Mouse (Mus musculus) embryonic facial prominence, embryonic 12.5 days (tissue): ENCODE results near the gene Igfbpl1. TPM values are rescaled to one million over a fixed set of nuclear protein-coding genes. Genes with fewer than 3 reads are reported as not detected.

Experiments
- ATAC-seq: fragments of 200-750 bp; cut with Nextera tagmentation; 2 replicates; pipeline ENCODE4 v1.8.0; 2017; ENCODE audit not compliant: insufficient number of reproducible peaks, insufficient read depth, low FRiP score, low TSS enrichment
- H3K27ac ChIP-seq: fragments of 300-500 bp; sonication (generic); 2 replicates; pipeline ENCODE4 v1.5.1; 2016; ENCODE audit warnings: mild to moderate bottlenecking
- H3K27me3 ChIP-seq: fragments of 300-500 bp; sonication (generic); 2 replicates; pipeline ENCODE4 v1.6.1; 2016; ENCODE audit warnings: mild to moderate bottlenecking, moderate library complexity
- H3K36me3 ChIP-seq: fragments of 300-500 bp; sonication (generic); 2 replicates; pipeline ENCODE4 v1.6.1; 2016; ENCODE audit warnings: mild to moderate bottlenecking
- H3K4me1 ChIP-seq: fragments of 300-500 bp; sonication (generic); 2 replicates; pipeline ENCODE4 v1.6.1; 2016
- H3K4me2 ChIP-seq: fragments of 300-500 bp; sonication (generic); replicated peaks from 2 replicates; pipeline ENCODE4 v1.6.1; 2016; ENCODE audit warnings: mild to moderate bottlenecking, moderate library complexity
- H3K4me3 ChIP-seq: fragments of 300-500 bp; sonication (generic); 2 replicates; pipeline ENCODE4 v1.5.1; 2016; ENCODE audit warnings: mild to moderate bottlenecking
- H3K9ac ChIP-seq: fragments of 300-500 bp; sonication (generic); 2 replicates; pipeline ENCODE4 v1.6.1; 2016; ENCODE audit warnings: mild to moderate bottlenecking, moderate library complexity
- H3K9me3 ChIP-seq: fragments of 300-500 bp; sonication (generic); 2 replicates; pipeline ENCODE4 v1.6.1; 2016; ENCODE audit warnings: mild to moderate bottlenecking, moderate library complexity
- WGBS: fragments of 180-500 bp; shearing (Covaris S2); methylation state at CpG from one replicate; pipeline ENCODE4 v1.1.7; 2016; 5-methylcytosine and 5-hydroxymethylcytosine counted together
- polyA plus RNA-seq: library from polyadenylated mRNA; unstranded; fragments of >200 nt; fragmentation: Nextera tagmentation; extraction: Ambion mirVana; gene quantifications from 2 replicates; pipeline ENCODE4 v1.2.1, GENCODE M21; 2016

The Igfbpl1 gene
- polyA plus RNA-seq, 1 experiment from 2014 or later, result 2.8 TPM

DNA sequence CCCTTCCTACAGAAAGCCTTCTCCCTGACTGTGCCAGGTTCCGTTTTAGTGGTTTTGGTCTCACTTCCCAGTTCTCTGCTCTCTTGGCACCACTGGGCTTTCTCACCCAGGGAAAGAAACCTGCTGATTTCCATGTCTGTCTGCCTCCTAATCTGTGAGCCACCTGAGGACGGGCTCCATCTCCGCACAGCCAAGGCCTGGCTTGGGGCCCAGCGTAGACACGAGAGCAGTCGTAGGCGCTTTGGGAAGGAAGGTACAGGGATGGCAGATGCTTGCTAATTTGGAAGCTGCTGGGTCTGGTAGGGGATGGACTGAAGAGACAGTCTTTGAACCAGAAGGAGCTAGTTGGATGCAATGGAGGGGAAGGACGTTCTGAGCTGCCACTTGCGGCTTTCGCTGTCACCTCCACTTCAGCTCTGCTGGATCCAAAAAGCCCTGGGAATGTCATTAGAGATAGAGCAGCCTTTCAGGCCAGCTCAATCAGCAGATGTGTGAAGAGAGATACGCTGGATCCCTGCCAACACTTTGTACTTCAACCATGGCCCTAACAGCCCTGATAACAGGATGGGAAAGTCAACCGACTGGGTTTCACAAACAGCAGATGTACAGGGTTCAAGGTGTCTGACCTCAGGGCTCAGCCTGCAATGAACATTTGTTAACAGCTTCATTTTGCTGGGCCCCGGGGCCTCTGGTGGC is 37.3 kb downstream of the Igfbpl1 start:
- Histone ChIP-seq H3K4me2 (no peak overlapping the region), H3K27ac (no peak overlapping the region), H3K27me3 (0 out of 2 replicates have a peak, but pooled peaks cover 4% of the 10 kb centered on the region), H3K9me3 (no peaks in the 10 kb centered on the region), H3K9ac (no peak overlapping the region), H3K4me3 (no peak overlapping the region), H3K4me1 (no peaks in the 10 kb centered on the region), H3K36me3 (no peaks in the 10 kb centered on the region)
- WGBS, result 66% methylated on average over 13 of the region's 13 CpGs
- ATAC-seq, result no peak

DNA sequence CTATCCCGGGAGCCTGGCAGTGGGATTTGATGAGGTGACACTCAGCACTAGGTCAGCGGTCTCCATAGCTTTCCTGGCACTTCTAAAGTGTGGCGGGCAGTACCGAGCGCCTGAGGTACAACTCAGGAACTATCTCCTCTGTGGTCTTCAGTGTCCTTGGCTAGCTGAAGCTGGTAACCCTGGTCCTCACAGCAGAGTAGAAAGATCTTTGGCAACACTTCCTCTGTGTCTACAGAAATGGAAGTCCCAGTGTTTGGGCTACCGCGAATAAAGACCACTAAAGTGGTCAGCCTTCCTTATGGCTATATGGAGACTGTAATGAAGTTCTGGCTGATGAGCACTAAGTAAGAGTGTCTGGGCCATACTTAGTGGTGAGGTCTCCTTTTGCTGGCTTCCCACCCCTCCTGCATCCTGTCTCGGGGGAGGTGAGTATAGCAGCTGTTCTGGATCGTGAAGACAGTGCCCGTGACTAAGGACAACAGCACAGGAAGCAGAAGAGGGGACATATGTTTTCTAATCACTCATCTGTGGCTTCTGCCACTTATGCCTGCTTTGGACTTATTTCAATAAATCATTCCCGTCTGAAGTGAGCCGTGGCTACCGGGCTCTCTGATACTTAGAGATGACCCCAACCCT is 38.2 kb downstream of the Igfbpl1 start:
- H3K9me3 ChIP-seq, result no peaks in the 10 kb centered on the region
- H3K4me2 ChIP-seq, result no peak overlapping the region
- no peak overlapping the region for H3K27ac ChIP-seq
- no peak overlapping the region for H3K4me3 ChIP-seq
- 83% methylated on average over 13 of the region's 13 CpGs for WGBS
- 0 out of 2 replicates have a peak, but pooled peaks cover 4% of the 10 kb centered on the region for H3K27me3 ChIP-seq
- no peaks in the 10 kb centered on the region for H3K4me1 ChIP-seq
- no peak for ATAC-seq
- H3K36me3 ChIP-seq, result no peaks in the 10 kb centered on the region
- H3K9ac ChIP-seq, result no peak overlapping the region

DNA sequence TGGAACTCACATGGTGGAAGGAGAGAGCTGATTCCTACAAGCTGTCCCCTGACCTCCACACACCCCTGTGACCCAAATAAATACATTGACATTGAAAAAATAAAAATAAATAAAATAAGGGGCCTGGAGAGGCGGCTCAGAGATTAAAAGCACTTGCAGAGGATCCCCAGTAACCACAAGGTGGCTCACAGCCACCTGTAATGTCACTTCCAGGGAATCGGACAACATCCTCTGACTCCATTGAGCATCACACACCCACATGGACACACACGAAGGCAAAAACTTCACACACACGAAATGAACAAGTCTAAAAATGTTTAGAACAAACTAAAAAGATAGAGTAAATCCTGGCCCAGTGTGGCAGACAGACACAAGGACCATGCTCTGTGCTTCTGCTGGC is 40.0 kb downstream of the Igfbpl1 start:
- no peak for ATAC-seq
- H3K27me3 ChIP-seq, result 0 out of 2 replicates have a peak, but pooled peaks cover 4% of the 10 kb centered on the region
- H3K9me3 ChIP-seq, result no peaks in the 10 kb centered on the region
- no peak overlapping the region for H3K4me3 ChIP-seq
- H3K4me1 ChIP-seq, result no peaks in the 10 kb centered on the region
- no peak overlapping the region for H3K9ac ChIP-seq
- no peak overlapping the region for H3K27ac ChIP-seq
- H3K36me3 ChIP-seq, result no peaks in the 10 kb centered on the region
- no peak overlapping the region for H3K4me2 ChIP-seq
- WGBS, result 54% methylated on average over 4 of the region's 4 CpGs

DNA sequence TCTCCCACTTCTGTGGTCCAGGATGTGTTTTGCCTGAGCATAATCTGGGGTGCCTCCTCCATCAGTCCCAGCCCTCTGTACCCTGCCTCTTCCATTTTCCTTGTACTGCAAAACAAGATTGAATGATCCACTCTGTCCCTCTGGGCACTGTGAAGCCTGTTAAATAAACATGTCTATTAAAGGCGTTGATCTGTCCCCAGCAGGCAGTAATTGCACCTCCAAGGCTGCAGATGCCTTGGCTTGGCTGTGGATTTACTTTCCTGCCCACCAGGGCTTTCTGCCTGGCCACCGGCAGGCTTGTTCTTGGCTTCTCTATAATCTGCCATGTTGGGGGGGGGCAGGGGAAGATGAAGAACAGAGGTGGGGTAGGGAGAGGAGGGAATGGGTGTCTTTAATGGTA is 40.8 kb downstream of the Igfbpl1 start:
- H3K4me3 ChIP-seq, result no peak overlapping the region
- 26% methylated on average over 2 of the region's 2 CpGs for WGBS
- ATAC-seq, result no peak
- H3K27ac ChIP-seq, result no peak overlapping the region
- no peaks in the 10 kb centered on the region for H3K36me3 ChIP-seq
- no peak overlapping the region for H3K9ac ChIP-seq
- H3K27me3 ChIP-seq, result 0 out of 2 replicates have a peak, but pooled peaks cover 4% of the 10 kb centered on the region
- H3K4me1 ChIP-seq, result no peaks in the 10 kb centered on the region
- no peak overlapping the region for H3K4me2 ChIP-seq
- no peaks in the 10 kb centered on the region for H3K9me3 ChIP-seq

DNA sequence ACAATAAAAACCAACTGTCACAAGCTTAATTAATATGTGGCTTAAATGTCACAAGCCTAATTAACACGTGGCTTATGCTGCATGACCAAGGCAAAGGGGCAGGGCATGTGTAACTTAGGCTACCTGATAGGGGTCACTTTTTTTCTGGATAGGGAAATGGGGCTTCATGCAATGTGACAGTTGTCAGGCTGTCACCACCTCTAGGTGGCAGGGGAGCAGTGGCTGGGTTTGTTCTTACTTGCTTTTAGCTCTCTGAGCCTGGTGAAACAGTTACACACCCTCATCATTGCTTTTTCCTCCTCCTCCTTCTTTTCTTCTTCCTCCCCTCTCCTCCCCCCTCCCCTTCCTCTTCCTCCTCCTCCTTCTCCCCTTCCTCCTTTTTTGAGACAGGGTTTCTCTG is 43.1 kb downstream of the Igfbpl1 start:
- H3K4me2 ChIP-seq, result no peak overlapping the region
- no peak overlapping the region for H3K4me3 ChIP-seq
- H3K27me3 ChIP-seq, result 0 out of 2 replicates have a peak, but pooled peaks cover 7% of the 10 kb centered on the region
- no peak for ATAC-seq
- H3K9me3 ChIP-seq, result no peaks in the 10 kb centered on the region
- no peaks in the 10 kb centered on the region for H3K36me3 ChIP-seq
- H3K9ac ChIP-seq, result no peak overlapping the region
- H3K4me1 ChIP-seq, result no peaks in the 10 kb centered on the region
- 46% methylated on average over 1 of the region's 1 CpGs for WGBS
- no peak overlapping the region for H3K27ac ChIP-seq

DNA sequence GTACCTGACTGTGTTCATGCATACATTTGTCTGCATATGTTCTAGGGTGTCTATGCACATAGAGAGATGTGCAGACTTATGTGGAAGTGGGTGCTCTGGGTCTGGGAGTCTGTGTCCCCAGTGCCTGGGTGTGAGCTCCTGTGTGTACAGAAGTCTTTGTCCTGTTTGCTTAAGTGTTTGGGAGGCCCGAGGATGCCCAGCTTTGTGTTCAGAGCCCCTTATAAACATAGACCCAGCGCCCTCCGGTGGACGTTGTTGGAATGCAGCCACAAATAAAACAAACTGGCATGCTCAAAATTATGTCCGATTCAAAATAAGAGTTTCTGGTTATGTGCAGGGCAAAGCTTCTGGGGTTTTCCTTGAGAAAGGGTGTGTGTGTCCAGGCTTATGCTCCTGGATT is 55.1 kb downstream of the Igfbpl1 start:
- no peak for ATAC-seq
- H3K9me3 ChIP-seq, result no peaks in the 10 kb centered on the region
- no peak overlapping the region for H3K9ac ChIP-seq
- H3K27me3 ChIP-seq, result peaks cover 26% of the 10 kb centered on the region
- H3K4me3 ChIP-seq, result no peak overlapping the region
- WGBS, result 3% methylated on average over 5 of the region's 5 CpGs
- no peak overlapping the region for H3K27ac ChIP-seq
- H3K4me1 ChIP-seq, result peaks cover 17% of the 10 kb centered on the region
- no peak overlapping the region for H3K4me2 ChIP-seq
- H3K36me3 ChIP-seq, result no peaks in the 10 kb centered on the region

DNA sequence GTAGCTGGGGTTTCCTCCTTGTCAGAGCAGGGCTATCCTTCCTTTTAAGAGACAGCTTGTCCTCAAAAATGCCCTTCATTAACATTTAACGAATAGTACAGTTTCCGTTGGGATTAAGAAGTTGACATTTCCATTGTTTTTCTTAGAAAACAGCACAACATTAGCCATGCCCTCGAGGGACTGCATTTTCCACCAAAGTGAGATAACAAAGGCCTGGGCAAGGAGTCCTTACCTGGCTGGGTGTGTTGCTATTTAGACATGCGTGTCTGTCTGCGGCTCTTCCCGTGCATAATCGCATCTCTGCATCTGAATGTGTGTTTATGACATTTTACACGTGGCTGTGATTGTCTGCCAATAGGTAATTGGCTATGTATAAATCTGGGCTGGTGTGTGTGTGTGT is 55.5 kb downstream of the Igfbpl1 start:
- no peak overlapping the region for H3K9ac ChIP-seq
- H3K4me2 ChIP-seq, result no peak overlapping the region
- no peaks in the 10 kb centered on the region for H3K36me3 ChIP-seq
- no peaks in the 10 kb centered on the region for H3K9me3 ChIP-seq
- ATAC-seq, result no peak
- H3K27ac ChIP-seq, result no peak overlapping the region
- peaks cover 21% of the 10 kb centered on the region for H3K4me1 ChIP-seq
- peaks cover 26% of the 10 kb centered on the region for H3K27me3 ChIP-seq
- WGBS, result 19% methylated on average over 8 of the region's 8 CpGs
- no peak overlapping the region for H3K4me3 ChIP-seq

DNA sequence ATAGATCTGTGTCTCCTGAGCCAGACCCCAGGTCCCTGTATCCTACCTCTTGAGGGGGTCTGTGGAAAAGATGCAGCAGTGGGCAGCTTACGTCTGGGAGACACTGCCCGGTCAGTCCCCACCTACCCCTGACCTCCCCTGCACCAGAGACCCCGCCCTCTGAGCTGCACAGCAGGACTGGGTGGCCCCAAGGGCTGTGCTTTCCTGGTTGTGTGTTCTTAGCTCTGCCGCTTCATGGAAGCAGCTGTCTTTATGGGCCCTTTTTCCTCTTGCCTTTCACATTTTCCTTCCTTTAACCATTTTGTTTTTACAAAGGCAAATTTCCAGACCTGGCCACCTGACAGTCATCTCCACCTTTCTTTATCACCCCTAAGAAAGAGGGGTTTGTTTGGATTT is 56.1 kb downstream of the Igfbpl1 start:
- Histone ChIP-seq H3K27ac (no peak overlapping the region), H3K9me3 (no peaks in the 10 kb centered on the region), H3K4me2 (no peak overlapping the region), H3K4me3 (no peak overlapping the region), H3K4me1 (peaks cover 27% of the 10 kb centered on the region), H3K36me3 (no peaks in the 10 kb centered on the region), H3K27me3 (peaks cover 27% of the 10 kb centered on the region), H3K9ac (0 out of 2 replicates have a peak overlapping the region, but pooled peaks have one; percentile 42)
- ATAC-seq, result no peak
- WGBS, result 16% methylated on average over 4 of the region's 4 CpGs

DNA sequence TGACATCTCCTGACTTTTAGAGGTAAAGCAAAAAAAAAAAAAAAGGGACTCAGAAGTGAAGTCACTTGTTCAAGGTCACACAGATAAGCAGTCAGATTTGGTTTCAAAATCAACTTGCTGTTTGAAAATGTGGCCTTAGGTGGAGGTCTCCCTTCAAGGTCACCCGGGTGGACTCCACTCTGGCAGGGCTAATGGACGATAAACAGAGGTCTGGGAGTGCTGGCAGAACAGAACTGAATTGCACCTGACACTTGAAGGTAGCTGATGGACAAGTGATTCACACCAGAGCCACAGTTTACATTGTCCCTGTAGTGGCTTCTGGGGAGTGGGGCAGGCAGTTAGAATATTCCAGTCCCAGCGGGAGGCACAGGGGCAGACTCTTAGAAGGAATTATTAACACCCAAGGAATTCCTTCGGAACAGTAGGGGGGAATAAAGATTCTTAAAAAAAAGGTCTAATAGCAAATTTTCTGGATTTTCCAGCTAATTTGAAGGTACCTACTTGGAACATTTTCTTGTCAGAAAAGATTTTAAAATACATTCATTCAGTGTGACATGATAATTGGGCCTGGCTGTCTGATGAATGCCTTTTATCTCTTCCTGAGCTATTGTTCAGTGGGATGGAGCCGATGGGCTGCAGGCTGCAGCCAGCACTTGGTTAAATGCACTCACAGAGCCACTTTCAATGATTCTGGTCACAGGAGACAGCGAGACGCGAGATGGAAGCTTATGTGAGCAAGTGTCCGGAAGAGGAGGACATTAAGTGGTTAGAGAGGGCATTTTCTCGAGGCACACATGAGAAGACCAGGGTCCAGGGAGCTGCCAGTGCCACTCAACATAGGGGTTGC is 56.7 kb downstream of the Igfbpl1 start:
- H3K27ac ChIP-seq, result no peak overlapping the region
- ATAC-seq, result no peak
- no peaks in the 10 kb centered on the region for H3K9me3 ChIP-seq
- H3K36me3 ChIP-seq, result no peaks in the 10 kb centered on the region
- H3K9ac ChIP-seq, result no peak overlapping the region
- no peak overlapping the region for H3K4me2 ChIP-seq
- WGBS, result 8% methylated on average over 10 of the region's 10 CpGs
- H3K4me3 ChIP-seq, result no peak overlapping the region
- H3K27me3 ChIP-seq, result peaks cover 32% of the 10 kb centered on the region
- H3K4me1 ChIP-seq, result peaks cover 33% of the 10 kb centered on the region

DNA sequence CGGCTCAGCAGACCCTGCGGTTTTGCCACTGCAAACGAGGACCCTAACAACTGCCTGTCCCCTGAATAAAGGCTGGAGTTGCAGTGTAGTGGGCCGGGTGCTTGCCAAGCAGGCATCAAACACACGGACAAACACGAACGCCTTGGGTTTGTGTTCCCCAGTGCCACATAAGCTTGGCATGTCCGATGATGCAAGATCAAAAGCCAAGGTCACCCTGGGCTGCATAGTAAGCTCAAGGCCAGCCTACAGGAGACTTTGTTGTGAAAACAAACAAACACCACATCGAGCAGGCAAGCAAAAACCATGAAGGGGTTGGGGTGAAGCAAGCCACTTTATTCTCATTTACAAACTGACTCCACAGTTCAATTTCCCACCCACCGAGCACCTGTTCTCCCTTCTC is 57.6 kb downstream of the Igfbpl1 start:
- 38% methylated on average over 10 of the region's 10 CpGs for WGBS

DNA sequence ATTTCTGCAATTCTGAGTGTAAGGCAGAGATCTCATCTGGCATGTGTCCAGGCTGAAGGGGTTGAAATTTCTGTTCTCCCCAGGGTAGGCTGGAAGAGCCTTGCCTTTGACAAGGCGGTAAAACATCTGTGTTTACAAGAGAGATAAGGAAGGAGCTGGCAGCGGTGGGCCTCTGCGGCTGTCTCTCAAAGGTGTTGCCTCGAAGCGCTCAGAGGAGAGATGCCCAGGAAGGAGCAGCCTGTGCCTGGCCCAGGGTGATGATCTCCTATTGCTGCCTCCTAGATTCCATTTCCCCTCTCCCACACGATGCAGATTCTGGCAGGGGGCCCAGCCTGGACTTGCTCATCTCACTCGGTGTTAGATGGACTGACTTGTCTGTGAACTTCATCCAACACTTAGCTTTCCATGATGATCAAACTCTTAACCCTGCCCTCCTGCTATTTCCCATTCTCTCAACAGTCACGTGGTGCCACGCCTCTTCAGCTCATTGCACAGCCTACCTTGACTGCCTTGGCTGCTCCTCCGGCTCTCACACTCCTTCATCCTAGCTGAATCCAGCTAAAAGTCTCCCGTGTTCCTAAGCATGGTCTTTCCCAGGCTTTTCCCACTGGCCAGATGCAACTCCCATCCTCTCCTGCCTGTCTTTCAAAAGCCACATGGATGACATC is 58.7 kb downstream of the Igfbpl1 start:
- H3K27me3 ChIP-seq, result peaks cover 35% of the 10 kb centered on the region
- H3K4me2 ChIP-seq, result no peak overlapping the region
- no peaks in the 10 kb centered on the region for H3K9me3 ChIP-seq
- H3K4me3 ChIP-seq, result no peak overlapping the region
- H3K27ac ChIP-seq, result no peak overlapping the region
- no peak for ATAC-seq
- H3K4me1 ChIP-seq, result peaks cover 53% of the 10 kb centered on the region
- 58% methylated on average over 11 of the region's 11 CpGs for WGBS
- no peaks in the 10 kb centered on the region for H3K36me3 ChIP-seq
- no peak overlapping the region for H3K9ac ChIP-seq

More for the DNA sequence above, 57.6 kb downstream of the Igfbpl1 start:
- no peaks in the 10 kb centered on the region for H3K9me3 ChIP-seq
- peaks cover 42% of the 10 kb centered on the region for H3K4me1 ChIP-seq
- no peak overlapping the region for H3K27ac ChIP-seq
- H3K4me3 ChIP-seq, result no peak overlapping the region
- peaks cover 35% of the 10 kb centered on the region for H3K27me3 ChIP-seq
- no peak for ATAC-seq
- no peaks in the 10 kb centered on the region for H3K36me3 ChIP-seq
- H3K4me2 ChIP-seq, result no peak overlapping the region
- H3K9ac ChIP-seq, result no peak overlapping the region
